Mouse (Mus musculus) MEL (cell line): ENCODE measurements around the gene Pdgfa. TPM values are rescaled to one million over a fixed set of nuclear protein-coding genes. Genes with fewer than 3 reads are reported as not detected.

Experiments
- DNase-seq: peaks from one replicate; pipeline ENCODE4 v3.0.0; 2011; ENCODE audit warnings: low read depth, low spot score
- H3K27ac ChIP-seq: 2 replicates; pipeline ENCODE4 v1.5.1; 2012; ENCODE audit warnings: low read depth, mild to moderate bottlenecking, control low read depth, low read length, moderate library complexity; ENCODE audit not compliant: control insufficient read depth
- H3K27me3 ChIP-seq, 2 experiments: fragments of 150-350 bp in 1 of 2; sonication (generic) in 1 of 2; 2 replicates each; pipeline ENCODE4 v1.6.1; 2012; ENCODE audit warnings: low read length in 2 of 2, mild to moderate bottlenecking in 2 of 2, improper control_type of control experiment in 1 of 2, moderate library complexity in 1 of 2; ENCODE audit not compliant: insufficient read depth in 2 of 2, control insufficient read depth in 1 of 2
- H3K36me3 ChIP-seq, 2 experiments: 2 replicates each; pipeline ENCODE4 v1.6.1; 2012 to 2014; ENCODE audit warnings: low read length in 2 of 2, improper control_type of control experiment in 1 of 2, inconsistent platforms in 1 of 2, mild to moderate bottlenecking in 1 of 2; ENCODE audit not compliant: insufficient read depth in 2 of 2, control insufficient read depth in 1 of 2
- H3K4me1 ChIP-seq, 2 experiments: fragments of 150-350 bp in 1 of 2; sonication (generic) in 1 of 2; 2 replicates each; pipeline ENCODE4 v1.6.1; 2012; ENCODE audit warnings: low read length in 2 of 2, improper control_type of control experiment in 1 of 2, mild to moderate bottlenecking in 1 of 2; ENCODE audit not compliant: insufficient read depth in 2 of 2, control insufficient read depth in 1 of 2
- H3K4me3 ChIP-seq, 2 experiments: fragments of 150-350 bp in 1 of 2; sonication (generic) in 1 of 2; 2 replicates each; pipeline ENCODE4 v1.5.1; 2012; ENCODE audit warnings: low read depth in 2 of 2, low read length in 2 of 2, mild to moderate bottlenecking in 2 of 2, moderate library complexity in 2 of 2, control low read depth in 1 of 2, improper control_type of control experiment in 1 of 2; ENCODE audit not compliant: control insufficient read depth in 1 of 2, insufficient read depth in 1 of 2
- H3K79me2 ChIP-seq: 2 replicates; pipeline ENCODE4 v1.6.1; 2012; ENCODE audit warnings: mild to moderate bottlenecking, low read length, moderate library complexity; ENCODE audit not compliant: control insufficient read depth, poor library complexity, insufficient read depth
- H3K9ac ChIP-seq: 2 replicates; pipeline ENCODE4 v1.6.1; 2012; ENCODE audit warnings: low read depth, mild to moderate bottlenecking, control low read depth, low read length, moderate library complexity; ENCODE audit not compliant: control insufficient read depth, poor library complexity, severe bottlenecking
- H3K9me3 ChIP-seq: fragments of 150-350 bp; sonication (generic); replicated peaks from 2 replicates; pipeline ENCODE4 v1.6.1; 2012; ENCODE audit warnings: mild to moderate bottlenecking, low read length, improper control_type of control experiment, moderate library complexity; ENCODE audit not compliant: insufficient read depth
- CHD1 ChIP-seq: IDR thresholded peaks from 2 replicates; pipeline ENCODE4 v1.6.1; 2012; ENCODE audit warnings: low read depth, mild to moderate bottlenecking, inconsistent platforms, low read length, improper control_type of control experiment
- ETS1 ChIP-seq: IDR thresholded peaks from 2 replicates; pipeline ENCODE4 v1.6.1; 2012; ENCODE audit warnings: low read depth, mild to moderate bottlenecking, inconsistent platforms, low read length, improper control_type of control experiment, moderate library complexity
- GATA1 ChIP-seq: IDR thresholded peaks from 2 replicates; pipeline ENCODE4 v1.6.1; 2011; ENCODE audit warnings: low read depth, low read length, improper control_type of control experiment
- HCFC1 ChIP-seq: IDR thresholded peaks from 2 replicates; pipeline ENCODE4 v1.6.1; 2012; ENCODE audit warnings: low read depth, mild to moderate bottlenecking, inconsistent platforms, low read length, improper control_type of control experiment, moderate library complexity
- JUND ChIP-seq: IDR thresholded peaks from 2 replicates; pipeline ENCODE4 v1.6.1; 2011; ENCODE audit warnings: low read depth, mild to moderate bottlenecking, improper control_type of control experiment, low read length
- MAFK ChIP-seq: IDR thresholded peaks from 2 replicates; pipeline ENCODE4 v1.6.1; 2011; ENCODE audit warnings: low read depth, mild to moderate bottlenecking, low read length, improper control_type of control experiment, borderline replicate concordance
- MXI1 ChIP-seq: IDR thresholded peaks from 2 replicates; pipeline ENCODE4 v1.6.1; 2011; ENCODE audit warnings: mild to moderate bottlenecking, low read depth, low read length, improper control_type of control experiment
- MYC ChIP-seq: IDR thresholded peaks from 2 replicates; pipeline ENCODE4 v1.6.1; 2011; ENCODE audit warnings: low read depth, mild to moderate bottlenecking, low read length, improper control_type of control experiment, moderate library complexity
- POLR2A ChIP-seq, 2 experiments: IDR thresholded peaks; 2 replicates each; pipeline ENCODE4 v1.6.1; 2011 to 2012; ENCODE audit warnings: low read length in 2 of 2, mild to moderate bottlenecking in 2 of 2, control low read depth in 1 of 2, improper control_type of control experiment in 1 of 2, low read depth in 1 of 2, moderate library complexity in 1 of 2; ENCODE audit not compliant: control insufficient read depth in 1 of 2, insufficient read depth in 1 of 2, poor library complexity in 1 of 2
- POLR2AphosphoS2 ChIP-seq: IDR thresholded peaks from 2 replicates; pipeline ENCODE4 v1.6.1; 2011; ENCODE audit warnings: low read length, improper control_type of control experiment
- RAD21 ChIP-seq: IDR thresholded peaks from 2 replicates; pipeline ENCODE4 v1.6.1; 2011; ENCODE audit warnings: mild to moderate bottlenecking, low read depth, low read length, improper control_type of control experiment
- SMC3 ChIP-seq: IDR thresholded peaks from 2 replicates; pipeline ENCODE4 v1.6.1; 2011; ENCODE audit warnings: low read depth, low read length, improper control_type of control experiment
- USF1 ChIP-seq: IDR thresholded peaks from 2 replicates; pipeline ENCODE4 v1.6.1; 2014; ENCODE audit warnings: low read depth, mild to moderate bottlenecking, inconsistent platforms, low read length, improper control_type of control experiment, moderate library complexity
- ZC3H11A ChIP-seq: IDR thresholded peaks from 2 replicates; pipeline ENCODE4 v1.6.1; 2012; ENCODE audit warnings: low read depth, mild to moderate bottlenecking, inconsistent platforms, low read length, improper control_type of control experiment
- ZKSCAN1 ChIP-seq: IDR thresholded peaks from 2 replicates; pipeline ENCODE4 v1.6.1; 2012; ENCODE audit warnings: low read depth, mild to moderate bottlenecking, inconsistent platforms, low read length, improper control_type of control experiment, moderate library complexity
- ZMIZ1 ChIP-seq: IDR thresholded peaks from 2 replicates; pipeline ENCODE4 v1.6.1; 2012; ENCODE audit warnings: low read depth, mild to moderate bottlenecking, inconsistent platforms, low read length, improper control_type of control experiment, moderate library complexity
- polyA plus RNA-seq, 2 experiments: library from polyadenylated mRNA; stranded (reverse) in 1 of 2; unstranded in 1 of 2; fragments of >175 nt in 1 of 2; fragments of >200 nt in 1 of 2; gene quantifications; 2 replicates each; pipeline versions ENCODE4 v1.2.1 to v1.2.4; 2012; ENCODE audit warnings: low replicate concordance in 2 of 2, low read depth in 1 of 2; ENCODE audit not compliant: insufficient read length in 2 of 2, insufficient read depth in 1 of 2, missing spikeins in 1 of 2
- total RNA-seq: library from RNA; depleted of rRNA; stranded (reverse); fragments of 300-350 nt; gene quantifications from 2 replicates; pipeline ENCODE4 v1.2.3, GENCODE M21; 2012

The Pdgfa gene
- total and polyA plus RNA-seq, 3 experiments = not detected

DNA sequence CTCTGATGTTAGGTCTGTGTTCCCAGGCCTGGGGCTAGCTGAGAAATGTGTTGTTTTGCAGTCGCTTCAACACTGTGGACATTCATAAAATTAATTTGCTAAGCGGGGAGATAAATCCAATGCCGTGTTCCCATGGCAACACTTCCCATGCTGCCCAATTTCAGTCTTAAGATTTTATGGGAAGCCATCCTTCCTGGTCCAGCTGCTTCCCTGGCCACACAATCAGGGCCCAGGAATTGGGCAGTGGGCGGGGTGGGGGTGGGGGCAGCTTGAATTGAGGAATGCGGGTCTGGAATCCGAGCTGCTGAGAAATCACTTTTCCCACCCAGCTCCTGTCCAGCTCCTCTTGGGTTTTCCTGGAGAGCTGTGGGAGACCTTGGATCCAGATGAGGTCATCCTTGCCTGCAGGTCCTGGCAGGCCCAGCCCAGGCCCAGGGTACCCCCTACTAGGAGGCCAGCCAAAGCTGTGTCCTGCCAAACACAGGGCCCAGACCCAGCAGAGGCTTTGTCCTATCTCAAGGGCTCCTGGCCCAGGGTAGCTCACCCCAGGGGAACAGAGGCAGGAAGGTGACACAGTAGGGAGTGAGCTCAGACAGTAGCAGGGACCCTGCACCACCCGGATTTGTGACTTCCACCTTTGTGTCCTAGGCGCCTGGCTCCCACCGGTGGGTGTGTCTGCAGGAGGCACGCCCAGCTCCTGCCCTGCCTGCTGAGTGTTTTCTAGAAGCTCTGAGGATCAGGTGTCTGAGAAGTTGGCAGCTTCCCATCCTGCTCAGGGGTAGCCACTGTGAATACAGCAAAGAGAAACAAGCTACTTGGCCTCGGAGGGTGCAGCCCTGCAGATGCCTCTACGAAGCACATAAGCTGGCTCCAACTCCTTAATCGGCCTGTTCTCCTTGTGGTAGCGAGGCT lies 36.5 kb upstream of the Pdgfa start (continued):
- TF ChIP-seq USF1 = no peak

DNA sequence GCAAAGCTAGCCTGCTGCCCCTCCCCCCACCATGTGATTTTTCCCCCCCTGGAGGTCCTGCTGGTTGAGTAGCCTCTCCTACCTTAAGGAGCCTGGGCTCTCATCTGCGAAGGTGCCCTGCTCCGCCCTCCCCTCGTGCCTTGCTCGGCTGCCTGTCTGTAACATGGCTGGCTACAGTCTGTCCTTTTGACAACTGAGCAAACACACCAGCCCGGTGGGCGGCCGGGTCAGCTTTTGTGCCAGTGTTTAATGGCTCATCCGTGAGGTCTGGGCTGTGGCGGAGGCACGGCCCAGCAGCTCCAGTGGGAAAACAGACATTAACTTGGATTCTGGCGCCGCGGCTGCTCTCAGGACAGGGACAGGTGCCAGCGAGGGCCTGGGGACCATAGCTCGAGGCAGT lies 30.4 kb upstream of the Pdgfa start:
- Histone ChIP-seq H3K4me1 (no peaks in the 10 kb centered on the region), H3K4me3 (no peak overlapping the region), H3K27me3 (no peaks in the 10 kb centered on the region), H3K9me3 (no peaks in the 10 kb centered on the region), H3K27ac (no peak overlapping the region), H3K36me3 (no peaks in the 10 kb centered on the region), H3K79me2 (no peaks in the 10 kb centered on the region), H3K9ac (no peak overlapping the region)
- TF ChIP-seq CHD1 (no peak), ZKSCAN1 (no peak), ZC3H11A (no peak), ZMIZ1 (no peak), ETS1 (no peak), POLR2A (IDR thresholded peaks at IDR 0.05; ENCODE audit: control insufficient read depth in 1 of 2, insufficient read depth in 1 of 2, low read depth in 1 of 2, low read length in 2 of 2, poor library complexity in 1 of 2) (no peak), JUND (no peak), MAFK (no peak), MYC (no peak), HCFC1 (no peak), RAD21 (no peak), SMC3 (no peak), GATA1 (no peak)
- no peak for DNase-seq

DNA sequence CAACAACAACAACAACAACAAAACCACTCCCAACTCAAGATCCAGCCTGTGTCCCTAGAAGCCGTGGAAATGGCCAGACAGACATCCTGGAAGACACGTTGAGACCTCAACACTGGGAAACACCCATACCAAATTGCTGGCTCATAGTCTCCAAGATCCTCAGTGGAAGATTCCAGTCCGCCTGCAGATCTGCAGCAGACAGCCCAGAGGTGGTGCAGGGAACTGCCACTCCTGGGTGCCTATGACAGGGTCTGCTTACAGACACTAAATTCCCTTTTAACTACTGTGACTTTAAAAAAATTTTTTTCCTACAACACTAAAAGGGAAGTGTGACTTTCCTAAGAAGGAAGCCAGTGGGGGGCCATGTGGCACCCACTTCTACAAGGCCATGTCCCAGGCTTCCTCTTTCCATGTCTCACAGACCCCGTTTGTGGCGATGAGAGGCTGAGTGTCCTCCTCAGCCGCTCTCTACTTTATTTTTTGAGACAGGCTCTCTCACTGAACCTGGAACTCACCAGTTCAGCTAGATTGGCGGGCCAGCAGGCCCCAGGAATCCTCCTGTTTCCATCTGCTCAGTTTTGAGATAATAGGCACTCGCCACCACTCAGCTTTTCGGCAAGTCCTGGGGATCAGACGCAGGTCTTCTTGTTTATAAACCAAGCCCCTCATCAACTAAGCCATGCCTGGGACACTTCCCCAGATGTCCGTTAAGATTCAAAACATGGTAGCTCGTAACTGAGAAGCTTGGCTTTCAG lies 27.4 kb upstream of the Pdgfa start:
- H3K27me3 ChIP-seq = no peaks in the 10 kb centered on the region
- no peak overlapping the region for H3K27ac ChIP-seq
- no peak overlapping the region for H3K4me3 ChIP-seq
- H3K36me3 ChIP-seq = no peaks in the 10 kb centered on the region
- H3K9ac ChIP-seq = no peak overlapping the region
- H3K4me1 ChIP-seq = no peaks in the 10 kb centered on the region
- H3K79me2 ChIP-seq = no peaks in the 10 kb centered on the region
- DNase-seq = no peak
- H3K9me3 ChIP-seq = no peaks in the 10 kb centered on the region
- TF ChIP-seq POLR2AphosphoS2 = no peak
- TF ChIP-seq MXI1 = no peak
- TF ChIP-seq CHD1 = no peak
- no peak for TF ChIP-seq POLR2A (IDR thresholded peaks at IDR 0.05; ENCODE audit: control insufficient read depth in 1 of 2, insufficient read depth in 1 of 2, low read depth in 1 of 2, low read length in 2 of 2, poor library complexity in 1 of 2)
- TF ChIP-seq MYC = no peak
- TF ChIP-seq, all 39 proteins: peak for 0
